Comparison of ENCODE assay signal across 20 mouse cellular contexts in the genomic region with DNA sequence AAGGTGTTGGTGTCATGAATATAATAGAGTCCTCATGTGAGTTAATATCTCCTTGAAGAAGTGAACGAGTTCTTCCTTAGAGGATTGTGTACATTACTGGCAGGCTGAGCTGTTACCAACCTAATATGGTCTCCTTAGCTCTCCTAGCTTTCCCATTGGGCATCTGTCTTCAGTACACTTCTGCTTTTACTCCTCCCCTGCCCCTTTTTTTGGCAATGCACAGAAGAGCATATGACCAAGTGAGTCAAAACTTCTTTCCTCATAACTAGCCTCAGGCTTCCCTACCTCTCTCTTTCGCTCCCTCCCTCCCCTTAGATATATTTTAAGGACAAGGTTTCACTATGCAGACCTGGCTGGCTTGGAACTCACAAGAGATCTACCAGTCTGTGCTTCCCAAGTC.
"Had no signal": no experiment of that assay in that cellular context is flagged by ENCODE, and none has a peak within 500 bp of the region (broad histone marks: within the 10 kb centered on the region; RNA-seq: fewer than 3 reads in every experiment).

No protein-coding gene starts in this region.

- H3K4me3 ChIP-seq: limb, embryonic 13.5 days; liver, embryonic 12.5 days; liver, embryonic 15.5 days; lung, embryonic 15.5 days; stomach, embryonic 15.5 days had no signal

- DNase-seq: kidney, adult 11 months; kidney, adult 9 months; kidney, postnatal 14 days; kidney, postnatal 4 days; left cerebral cortex, postnatal 4 days; liver; lung, adult 18-20 months; midbrain, embryonic 14.5 days; retina, postnatal 1 day; right cerebral cortex, postnatal 25 days; spleen, adult 18-20 months; thymus, adult 18-20 months; thymus, postnatal 36 days had no signal

- H3K9me3 ChIP-seq: limb, embryonic 13.5 days; liver, embryonic 12.5 days; liver, embryonic 15.5 days; lung, embryonic 15.5 days; stomach, embryonic 15.5 days had no signal

- H3K36me3 ChIP-seq: lung, embryonic 15.5 days; stomach, embryonic 15.5 days had no signal

- H3K9ac ChIP-seq: limb, embryonic 13.5 days; liver, embryonic 12.5 days; liver, embryonic 15.5 days; lung, embryonic 15.5 days; stomach, embryonic 15.5 days had no signal

- H3K27me3 ChIP-seq: limb, embryonic 13.5 days; liver, embryonic 12.5 days; liver, embryonic 15.5 days; lung, embryonic 15.5 days; stomach, embryonic 15.5 days had no signal

- H3K4me1 ChIP-seq: limb, embryonic 13.5 days; liver, embryonic 12.5 days; liver, embryonic 15.5 days; lung, embryonic 15.5 days; stomach, embryonic 15.5 days had no signal

- H3K4me2 ChIP-seq: limb, embryonic 13.5 days; liver, embryonic 12.5 days; liver, embryonic 15.5 days; lung, embryonic 15.5 days; midbrain, embryonic 11.5 days; stomach, embryonic 15.5 days had no signal

- ATAC-seq: liver, embryonic 12.5 days had no signal

- H3K27ac ChIP-seq: limb, embryonic 13.5 days; liver, embryonic 12.5 days; liver, embryonic 15.5 days; lung, embryonic 15.5 days; macrophage; stomach, embryonic 15.5 days had no signal
